Mouse (Mus musculus) limb, embryonic 11.5 days (tissue): ENCODE results near the gene Tcf20. TPM values are rescaled to one million over a fixed set of nuclear protein-coding genes. Genes with fewer than 3 reads are reported as not detected.

ENCODE experiments used
- ATAC-seq: fragments of 200-750 bp; cut with Nextera tagmentation; 2 replicates; pipeline ENCODE4 v1.8.0; 2017; ENCODE audit warnings: low read depth; ENCODE audit not compliant: insufficient number of reproducible peaks, low FRiP score, low TSS enrichment
- DNase-seq: peaks from one replicate; pipeline ENCODE4 v3.0.0-alpha.2; 2015; ENCODE audit warnings: low spot score
- H3K27ac ChIP-seq: fragments of 300-500 bp; sonication (generic); replicated peaks from 2 replicates; pipeline ENCODE4 v1.5.1; 2014; ENCODE audit warnings: low read depth, mild to moderate bottlenecking, low read length
- H3K27me3 ChIP-seq: fragments of 300-500 bp; sonication (generic); 2 replicates; pipeline ENCODE4 v1.6.1; 2014; ENCODE audit warnings: mild to moderate bottlenecking, low read length, mixed read lengths; ENCODE audit not compliant: control insufficient read depth, insufficient read depth
- H3K36me3 ChIP-seq: fragments of 300-500 bp; sonication (generic); 2 replicates; pipeline ENCODE4 v1.6.1; 2014; ENCODE audit warnings: mild to moderate bottlenecking, low read length, moderate library complexity, mixed read lengths; ENCODE audit not compliant: control insufficient read depth, insufficient read depth
- H3K4me1 ChIP-seq: fragments of 300-500 bp; sonication (generic); 2 replicates; pipeline ENCODE4 v1.6.1; 2014; ENCODE audit warnings: low read length, mixed read lengths; ENCODE audit not compliant: control insufficient read depth, insufficient read depth
- H3K4me2 ChIP-seq: fragments of 300-500 bp; sonication (generic); 2 replicates; pipeline ENCODE4 v1.6.1; 2014; ENCODE audit warnings: low read depth, mild to moderate bottlenecking, moderate library complexity; ENCODE audit not compliant: severe bottlenecking
- H3K4me3 ChIP-seq: fragments of 300-500 bp; sonication (generic); 2 replicates; pipeline ENCODE4 v1.5.1; 2014; ENCODE audit warnings: low read depth, low read length
- H3K9ac ChIP-seq: fragments of 300-500 bp; sonication (generic); 2 replicates; pipeline ENCODE4 v1.6.1; 2014; ENCODE audit warnings: mild to moderate bottlenecking, low read length
- H3K9me3 ChIP-seq: fragments of 300-500 bp; sonication (generic); 2 replicates; pipeline ENCODE4 v1.6.1; 2016; ENCODE audit warnings: low read length; ENCODE audit not compliant: control insufficient read depth
- WGBS: fragments of 180-500 bp; shearing (Covaris S2); extraction: QIAGEN DNeasy Blood & Tissue Kit; methylation state at CpG from one replicate; pipeline ENCODE4 v1.1.7; 2014; 5-methylcytosine and 5-hydroxymethylcytosine counted together
- polyA plus RNA-seq: library from polyadenylated mRNA; unstranded; fragments of >200 nt; fragmentation: Nextera tagmentation; extraction: Ambion mirVana; gene quantifications from 2 replicates; pipeline ENCODE4 v1.2.1, GENCODE M21; 2014

Tcf20 gene
- polyA plus RNA-seq, 1 experiment from 2014 or later, result 12.3 TPM

DNA sequence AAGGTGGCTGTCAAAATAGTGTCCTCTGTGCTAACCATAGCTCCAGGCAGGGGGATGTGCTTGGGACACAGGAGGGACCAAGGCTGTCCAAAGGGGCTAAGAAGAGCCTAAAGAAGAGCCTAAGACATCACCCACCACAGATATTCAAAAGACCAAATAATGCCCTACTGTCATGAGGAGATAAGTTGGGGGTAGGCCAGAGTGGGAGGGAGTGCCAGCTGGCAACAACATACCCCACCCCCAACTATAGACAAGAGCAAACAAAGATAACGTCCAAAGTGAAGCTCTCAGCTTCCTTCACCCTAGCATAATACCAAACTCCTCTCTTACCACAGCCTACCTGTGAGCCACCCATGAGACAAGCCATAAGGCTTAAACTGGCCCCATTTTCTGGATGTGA lies 66.1 kb downstream of the Tcf20 start:
- DNase-seq (no peak), ATAC-seq (no peak)
- Histone ChIP-seq H3K27ac (no peak overlapping the region), H3K4me3 (no peak overlapping the region), H3K36me3 (no peaks in the 10 kb centered on the region), H3K9ac (no peak overlapping the region), H3K27me3 (no peaks in the 10 kb centered on the region), H3K4me2 (no peak overlapping the region), H3K9me3 (no peaks in the 10 kb centered on the region), H3K4me1 (peaks cover 58% of the 10 kb centered on the region)
- 77% methylated on average over 1 of the region's 1 CpGs for WGBS

DNA sequence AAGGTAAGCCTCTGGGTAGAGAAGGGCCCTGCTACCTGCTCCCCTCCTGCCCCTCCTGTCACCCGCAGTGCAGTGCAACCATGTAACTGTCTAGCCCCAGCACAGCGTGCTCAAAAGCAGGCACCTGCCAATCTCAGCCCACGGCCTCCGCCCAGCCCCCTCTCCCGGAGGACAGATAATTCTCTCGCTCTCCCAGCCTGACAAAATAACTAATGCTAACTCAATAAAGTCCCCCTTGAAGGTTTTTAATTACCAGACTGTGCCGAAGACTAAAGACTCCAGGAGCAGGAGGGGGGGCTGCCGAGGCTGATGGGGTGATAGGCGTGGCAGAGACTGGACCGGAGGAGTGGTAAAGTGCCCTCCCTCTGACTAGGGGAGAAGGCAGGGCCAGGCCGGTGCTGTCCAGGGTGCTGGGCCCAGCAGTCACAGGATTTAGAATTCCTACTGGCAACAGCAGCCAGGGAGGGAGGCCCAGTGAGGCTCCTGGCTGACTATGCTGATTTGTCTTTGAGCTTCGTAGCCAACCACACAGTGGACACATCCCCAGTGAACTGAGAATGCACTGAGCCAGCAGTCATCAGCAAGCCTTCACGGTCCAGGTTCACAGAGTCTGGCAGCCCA lies 66.7 kb downstream of the Tcf20 start:
- ATAC-seq, result no peak

DNA sequence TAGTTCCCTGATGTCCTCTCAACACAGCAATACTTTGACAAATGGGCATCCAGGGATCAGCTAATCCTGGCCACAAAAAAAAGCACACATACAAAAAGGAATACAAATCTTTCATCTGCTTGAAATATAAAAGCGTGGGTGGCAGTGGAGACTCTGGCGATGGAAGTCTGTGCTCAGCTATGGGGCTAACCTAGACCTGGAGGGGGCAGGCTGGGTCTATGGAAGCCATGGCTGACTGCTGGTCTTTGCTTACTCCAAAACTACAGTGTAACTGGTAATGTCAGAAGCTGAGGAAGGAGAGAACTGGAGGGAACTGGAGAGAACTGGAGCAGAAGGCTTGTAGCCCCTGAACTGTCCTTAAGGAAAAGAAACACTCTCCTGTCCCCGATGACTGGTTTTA lies 69.7 kb downstream of the Tcf20 start:
- Histone ChIP-seq H3K27me3 (no peaks in the 10 kb centered on the region), H3K4me1 (peaks cover 31% of the 10 kb centered on the region), H3K9me3 (no peaks in the 10 kb centered on the region), H3K4me2 (no peak overlapping the region), H3K9ac (no peak overlapping the region), H3K27ac (no peak overlapping the region), H3K36me3 (no peaks in the 10 kb centered on the region), H3K4me3 (no peak overlapping the region)
- 69% methylated on average over 3 of the region's 3 CpGs for WGBS
- ATAC-seq (no peak), DNase-seq (no peak)

More for the DNA sequence above, 66.7 kb downstream of the Tcf20 start:
- Histone ChIP-seq H3K9me3 (no peaks in the 10 kb centered on the region), H3K9ac (no peak overlapping the region), H3K27me3 (no peaks in the 10 kb centered on the region), H3K4me3 (no peak overlapping the region), H3K27ac (no peak overlapping the region), H3K4me2 (peak overlapping the region; percentile 24), H3K4me1 (peaks cover 52% of the 10 kb centered on the region), H3K36me3 (no peaks in the 10 kb centered on the region)
- WGBS, result 4% methylated on average over 13 of the region's 13 CpGs
- peak; percentile 83 for DNase-seq

DNA sequence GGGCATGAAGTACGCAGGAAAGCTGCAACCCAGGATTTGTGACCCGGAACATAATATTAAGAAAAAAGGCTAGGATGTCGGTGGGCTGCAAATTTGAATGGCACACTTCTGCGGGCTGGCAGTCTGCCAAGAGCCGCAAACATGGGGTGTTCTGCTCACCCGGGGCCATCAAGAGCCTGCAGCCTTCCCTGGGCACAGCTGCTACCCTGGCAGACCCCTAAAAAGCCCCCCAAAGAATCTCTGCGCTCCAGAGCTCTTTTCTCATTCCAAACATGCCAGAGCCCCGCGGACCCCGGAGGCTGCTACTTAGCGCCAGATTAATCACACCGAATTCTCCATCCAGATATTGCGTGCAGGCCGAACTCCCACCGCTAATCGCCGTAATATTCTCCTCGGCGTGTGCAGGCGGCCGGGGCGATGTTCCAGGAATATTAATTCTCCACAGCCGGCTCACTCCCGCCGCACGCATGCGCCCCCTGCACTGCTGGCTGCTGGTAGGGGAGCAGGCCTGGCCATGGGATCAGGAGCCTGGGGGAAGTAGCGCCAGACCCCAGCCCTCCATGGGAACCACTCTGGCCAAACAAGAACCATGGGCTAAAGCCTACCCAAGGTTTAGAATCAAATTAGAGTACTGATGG lies 70.3 kb downstream of the Tcf20 start:
- DNase-seq, result no peak
- 39% methylated on average over 28 of the region's 28 CpGs for WGBS
- Histone ChIP-seq H3K4me2 (peak overlapping the region; percentile 15; the same call in 1 of the 2 replicates), H3K27me3 (peaks cover 2% of the 10 kb centered on the region; the same call in 1 of the 2 replicates), H3K4me1 (peaks cover 29% of the 10 kb centered on the region), H3K27ac (no peak overlapping the region), H3K4me3 (no peak overlapping the region), H3K9ac (no peak overlapping the region), H3K36me3 (no peaks in the 10 kb centered on the region), H3K9me3 (no peaks in the 10 kb centered on the region)
- ATAC-seq, result no peak

DNA sequence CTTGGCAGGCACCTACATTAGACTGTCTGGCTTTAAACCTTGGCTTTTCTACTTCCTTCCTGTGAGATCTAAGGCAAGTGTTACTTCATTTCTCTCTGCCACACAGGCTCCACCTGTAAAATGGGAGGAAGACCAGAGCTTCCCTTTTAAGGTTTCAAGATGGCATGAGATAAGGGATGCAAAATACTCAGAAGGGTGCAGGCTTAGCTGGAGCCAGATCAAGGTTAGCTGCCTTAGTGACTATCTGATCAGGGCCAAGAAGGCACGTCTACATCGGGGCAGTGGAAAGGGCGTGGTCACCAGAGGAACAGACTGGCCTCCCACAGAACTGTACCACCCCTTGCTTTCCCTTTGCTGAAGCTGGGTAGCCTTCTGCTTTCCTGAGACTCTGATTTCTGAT lies 73.2 kb downstream of the Tcf20 start:
- Histone ChIP-seq H3K4me3 (no peak overlapping the region), H3K27me3 (peaks cover 6% of the 10 kb centered on the region; the same call in 1 of the 2 replicates), H3K4me2 (no peak overlapping the region), H3K4me1 (peaks cover 35% of the 10 kb centered on the region), H3K9me3 (no peaks in the 10 kb centered on the region), H3K36me3 (no peaks in the 10 kb centered on the region), H3K9ac (no peak overlapping the region), H3K27ac (no peak overlapping the region)
- ATAC-seq (no peak), DNase-seq (no peak)
- WGBS, result 74% methylated on average over 3 of the region's 3 CpGs

DNA sequence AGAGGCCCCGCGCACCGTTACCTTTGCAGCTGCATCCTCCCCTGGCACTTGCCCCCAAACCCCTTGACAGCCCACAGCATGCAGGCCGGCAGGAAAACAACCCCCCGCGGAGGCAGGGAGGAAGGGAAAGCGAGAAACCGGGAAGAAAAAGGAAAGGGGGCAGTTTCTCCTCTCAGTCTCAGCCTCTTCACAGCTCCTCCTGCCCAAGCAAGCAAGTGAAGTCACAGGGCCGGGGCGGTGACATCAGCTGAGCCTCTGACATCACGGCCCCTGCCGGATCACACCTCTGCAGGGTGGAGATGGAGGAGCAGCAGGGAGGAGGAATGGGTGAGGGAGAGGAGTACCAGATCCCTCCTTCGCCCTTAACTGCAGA lies 75.7 kb downstream of the Tcf20 start:
- Histone ChIP-seq H3K4me3 (peak overlapping the region; percentile 28), H3K27me3 (peaks cover 6% of the 10 kb centered on the region; the same call in 1 of the 2 replicates), H3K36me3 (no peaks in the 10 kb centered on the region), H3K4me1 (peaks cover 30% of the 10 kb centered on the region), H3K27ac (0 out of 2 replicates have a peak overlapping the region, but pooled peaks have one; percentile 26), H3K4me2 (peak overlapping the region; percentile 76), H3K9me3 (no peaks in the 10 kb centered on the region), H3K9ac (peak overlapping the region; percentile 50)
- under 1% methylated on average over 13 of the region's 13 CpGs for WGBS
- DNase-seq, result no peak
- no peak for ATAC-seq

DNA sequence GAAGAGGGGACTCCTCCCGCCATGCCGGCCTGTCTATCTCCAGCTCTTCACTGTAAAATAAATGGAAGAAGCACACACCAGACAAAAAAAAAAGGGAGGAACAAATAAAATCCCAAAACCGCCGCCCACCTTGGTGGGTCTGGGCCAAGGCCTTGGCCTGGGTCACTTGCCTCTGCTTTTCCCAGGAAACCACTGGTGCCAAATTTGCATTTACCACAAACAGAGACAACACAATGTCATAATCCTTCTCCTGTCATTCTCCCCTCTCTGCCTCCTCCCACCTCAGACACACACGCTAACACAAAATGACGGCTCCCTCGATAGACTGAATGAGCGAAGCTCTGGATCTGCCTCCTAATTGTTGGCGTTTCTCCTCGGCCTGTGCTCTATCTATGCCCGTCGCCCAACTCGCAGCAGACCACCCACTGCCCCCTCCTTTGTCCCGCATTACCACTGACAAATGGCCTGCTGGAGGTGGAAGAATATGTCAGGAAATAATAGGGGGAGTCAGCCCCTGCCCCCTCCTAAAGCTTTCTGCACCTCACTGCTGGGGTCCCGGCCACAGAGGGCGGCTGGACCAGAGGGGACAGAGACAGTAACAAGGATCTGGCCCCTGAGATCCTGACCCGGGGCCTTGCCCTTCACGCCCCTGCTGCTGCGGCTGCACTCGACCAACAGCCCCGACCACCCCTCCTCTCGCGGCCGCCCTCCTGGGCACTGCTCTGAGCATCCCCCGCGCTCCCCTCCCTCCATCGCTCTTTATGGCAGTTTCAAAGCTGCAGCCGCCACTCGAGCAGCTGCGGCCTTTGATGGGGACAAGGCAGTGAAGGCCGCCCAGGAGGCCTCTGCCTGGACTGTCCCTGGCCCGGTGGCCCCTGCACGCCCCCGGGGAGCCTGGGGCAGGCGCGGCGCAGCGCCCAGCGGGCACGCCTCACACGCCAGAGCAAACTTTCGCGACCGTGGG lies 76.4 kb downstream of the Tcf20 start:
- peak; percentile 35; the same call in 1 of the 2 replicates for ATAC-seq
- H3K4me1 ChIP-seq, result peaks cover 34% of the 10 kb centered on the region
- H3K27ac ChIP-seq, result 0 out of 2 replicates have a peak overlapping the region, but pooled peaks have one; percentile 26
- peaks cover 6% of the 10 kb centered on the region; the same call in 1 of the 2 replicates for H3K27me3 ChIP-seq
- H3K9ac ChIP-seq, result peak overlapping the region; percentile 50
- no peaks in the 10 kb centered on the region for H3K9me3 ChIP-seq
- H3K4me3 ChIP-seq, result peak overlapping the region; percentile 28
- H3K36me3 ChIP-seq, result no peaks in the 10 kb centered on the region
- peak overlapping the region; percentile 76 for H3K4me2 ChIP-seq
- 4% methylated on average over 44 of the region's 44 CpGs for WGBS
- peak; percentile 74 for DNase-seq

DNA sequence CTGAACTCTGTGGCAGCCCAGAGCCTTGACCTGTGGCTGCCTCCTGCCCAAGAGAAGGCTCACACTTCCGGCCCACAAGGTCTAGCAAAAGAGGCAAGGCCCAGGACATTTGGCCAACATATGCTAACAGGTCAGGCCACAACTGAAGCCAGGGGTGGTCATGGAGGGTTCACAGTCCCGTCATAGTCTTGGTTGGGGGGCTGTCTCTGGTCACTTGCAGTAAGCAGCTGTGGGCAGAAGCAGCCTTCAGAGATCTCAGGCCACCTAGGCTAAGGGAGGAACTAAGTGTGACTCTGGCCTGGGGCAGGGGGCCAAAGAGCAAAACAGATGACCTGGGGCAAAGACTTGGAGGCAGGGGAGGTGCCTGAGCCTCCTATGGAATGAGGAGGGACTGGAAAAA lies 77.1 kb downstream of the Tcf20 start:
- ATAC-seq (no peak), DNase-seq (no peak)
- Histone ChIP-seq H3K9ac (no peak overlapping the region), H3K27me3 (peaks cover 6% of the 10 kb centered on the region; the same call in 1 of the 2 replicates), H3K36me3 (no peaks in the 10 kb centered on the region), H3K4me2 (no peak overlapping the region), H3K4me3 (no peak overlapping the region), H3K4me1 (peaks cover 40% of the 10 kb centered on the region), H3K9me3 (no peaks in the 10 kb centered on the region), H3K27ac (no peak overlapping the region)
- 33% methylated on average over 2 of the region's 2 CpGs for WGBS
